Mouse (Mus musculus): Measurements from ENCODE around the gene Tbx2.

The Tbx2 gene

DNA sequence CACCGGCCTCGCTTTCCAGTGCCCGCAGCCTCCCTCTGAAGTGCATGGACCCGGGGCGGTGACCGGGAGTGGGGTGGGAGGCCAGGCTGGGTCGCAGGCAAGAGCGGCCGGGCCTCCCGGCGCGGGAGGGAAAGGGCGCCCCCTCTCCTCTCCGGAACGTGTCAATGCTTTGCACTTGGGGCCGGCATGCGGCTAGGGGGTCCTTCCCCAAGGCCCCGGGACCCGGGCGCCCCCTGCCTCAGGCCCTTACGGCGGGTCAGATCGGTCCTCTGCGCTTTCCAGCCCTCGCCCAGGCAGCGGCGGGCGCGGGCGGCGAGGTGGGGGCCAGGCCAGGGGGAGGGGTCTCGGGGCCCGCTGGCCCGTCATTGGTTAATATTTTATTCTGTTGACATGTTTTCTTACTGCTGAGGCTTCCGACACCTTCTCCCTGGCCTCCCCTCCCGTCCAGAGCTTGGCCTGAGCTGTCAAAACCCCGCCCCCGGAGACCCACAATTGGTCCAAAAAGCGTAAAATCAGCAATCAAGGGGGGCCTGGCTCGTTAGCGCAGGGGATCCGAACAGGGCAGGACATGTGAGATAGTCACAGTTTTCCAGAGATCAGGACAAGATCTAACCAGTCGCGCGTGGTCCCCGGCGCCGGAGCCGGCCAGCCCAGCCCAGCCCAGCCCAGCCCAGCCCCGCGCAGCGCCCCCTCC is at the start of gene Tbx2:
Tbx2 (plus strand) TSS at position 321 of the 694 bp plus-strand sequence.
- DNase-seq: no peak

DNA sequence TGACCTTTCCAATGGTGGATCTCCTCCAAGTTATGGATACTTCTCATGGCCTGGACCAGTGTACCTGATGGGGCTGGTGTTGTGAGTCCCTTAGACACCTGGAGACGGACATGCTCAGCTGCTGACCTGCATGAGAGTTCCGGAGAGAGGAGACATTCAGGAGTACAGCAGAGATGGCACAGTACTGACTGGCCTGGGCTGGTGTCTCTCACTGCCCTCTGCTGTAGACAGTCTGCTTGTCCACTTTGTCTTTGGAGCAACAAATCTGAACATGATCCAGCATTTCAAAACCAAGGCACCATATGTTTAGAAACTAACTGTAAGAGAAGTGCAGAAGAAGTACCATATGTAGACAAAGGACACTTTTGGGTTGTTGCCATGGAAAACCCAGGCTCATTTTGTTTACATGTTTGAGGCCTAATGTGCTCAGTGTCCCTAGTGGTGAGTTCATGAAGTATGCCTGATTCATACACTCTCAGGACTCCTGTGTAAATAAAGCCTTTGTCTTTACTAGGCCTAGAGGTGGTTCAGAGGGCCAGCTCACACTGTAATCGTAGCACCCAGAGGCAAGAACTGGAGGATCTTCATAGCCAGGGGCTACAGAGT is 46.1 kb upstream of the Tbx2 start:
- no peak for DNase-seq

DNA sequence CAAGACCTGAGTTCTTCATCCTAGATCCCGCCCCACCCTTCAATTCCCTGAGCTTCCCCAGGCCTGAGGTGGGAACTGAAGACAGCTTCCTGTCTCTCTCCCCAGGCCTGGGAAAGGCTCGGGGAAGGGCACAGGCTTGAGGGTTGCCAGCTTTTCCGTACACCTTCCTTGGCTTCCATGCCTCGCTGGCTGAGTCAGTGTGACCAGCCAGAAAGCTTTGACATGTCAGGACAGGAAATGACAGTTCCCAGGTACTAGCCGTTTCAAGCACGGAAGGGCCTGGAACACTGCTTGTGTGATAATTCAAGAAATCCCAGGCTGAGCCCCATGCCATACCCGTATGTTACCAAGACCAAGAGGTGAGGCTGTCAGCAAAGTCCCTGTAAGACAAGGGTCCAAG is 42.6 kb upstream of the Tbx2 start:
- DNase-seq: no peak

DNA sequence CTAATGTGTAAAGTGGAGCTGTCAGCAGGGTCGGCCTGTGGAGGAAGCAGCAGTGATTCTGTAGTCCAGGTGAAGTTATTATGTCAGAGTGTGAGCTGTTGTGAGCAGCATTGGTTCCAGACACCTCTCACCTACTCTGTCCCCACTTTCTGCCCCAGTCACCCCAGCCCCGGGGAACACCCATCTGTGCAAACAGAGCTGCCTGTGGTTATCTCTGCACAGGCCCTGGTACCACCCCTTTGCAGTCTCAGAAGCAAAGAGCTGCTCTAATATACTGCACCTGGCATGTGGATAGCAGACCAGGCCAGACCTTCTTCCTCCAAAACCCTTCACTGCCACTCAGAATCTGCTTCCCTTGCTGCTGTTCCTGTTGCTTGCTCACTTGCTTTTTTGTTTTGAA is 42.1 kb upstream of the Tbx2 start:
- no peak for DNase-seq

DNA sequence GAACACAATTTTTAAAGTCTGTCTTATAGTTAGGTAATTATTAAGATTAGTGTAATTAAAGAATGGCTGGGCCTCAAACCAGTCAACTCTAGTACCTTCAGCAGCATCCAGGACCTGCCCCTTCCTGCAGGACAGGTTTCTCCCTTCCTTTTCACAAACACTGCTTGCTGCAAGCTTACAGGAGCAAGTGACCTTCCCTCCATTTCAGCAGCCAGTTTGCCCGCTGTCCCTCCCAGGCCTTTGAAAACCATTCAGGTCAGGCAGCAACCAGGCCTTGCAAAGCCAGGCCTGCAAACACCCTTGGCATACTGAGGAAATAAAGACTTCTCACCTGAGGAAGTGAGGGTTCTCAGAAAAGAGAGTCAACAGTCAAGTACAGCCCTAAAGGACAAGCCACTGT is 41.1 kb upstream of the Tbx2 start:
- DNase-seq: no peak

DNA sequence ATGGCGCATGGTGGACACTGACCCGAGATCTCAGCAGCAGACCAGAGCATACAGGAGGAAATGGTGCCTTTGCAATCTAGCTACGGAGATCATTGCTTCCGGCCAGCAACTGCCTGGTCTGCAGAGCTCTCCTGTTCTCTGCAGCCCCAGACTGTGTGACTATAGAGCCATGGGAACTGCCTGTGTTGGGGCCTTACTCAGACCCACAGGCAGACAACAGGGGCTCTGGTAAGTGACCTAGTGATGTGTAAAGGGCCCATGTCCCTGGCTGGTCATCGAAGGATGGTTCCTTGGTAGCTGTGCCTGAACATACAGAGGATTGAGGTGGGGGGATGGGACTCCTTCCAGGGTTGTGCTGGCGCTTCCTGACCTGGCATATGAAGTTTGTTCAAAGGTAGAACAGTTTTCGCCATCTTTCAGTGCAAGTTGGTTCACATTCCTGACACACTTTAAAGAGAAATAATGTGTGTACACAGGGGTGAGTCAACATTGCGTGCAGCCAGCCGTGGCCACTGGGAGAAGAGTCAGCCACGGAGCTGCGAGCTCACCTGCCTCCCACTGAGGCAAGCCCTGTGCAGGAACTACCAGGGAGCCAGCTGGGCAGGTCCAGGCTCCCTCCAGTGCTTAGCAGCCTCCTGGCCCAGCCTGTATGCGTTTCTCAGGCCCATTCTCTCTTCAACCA is 39.7 kb upstream of the Tbx2 start:
- no peak for DNase-seq

DNA sequence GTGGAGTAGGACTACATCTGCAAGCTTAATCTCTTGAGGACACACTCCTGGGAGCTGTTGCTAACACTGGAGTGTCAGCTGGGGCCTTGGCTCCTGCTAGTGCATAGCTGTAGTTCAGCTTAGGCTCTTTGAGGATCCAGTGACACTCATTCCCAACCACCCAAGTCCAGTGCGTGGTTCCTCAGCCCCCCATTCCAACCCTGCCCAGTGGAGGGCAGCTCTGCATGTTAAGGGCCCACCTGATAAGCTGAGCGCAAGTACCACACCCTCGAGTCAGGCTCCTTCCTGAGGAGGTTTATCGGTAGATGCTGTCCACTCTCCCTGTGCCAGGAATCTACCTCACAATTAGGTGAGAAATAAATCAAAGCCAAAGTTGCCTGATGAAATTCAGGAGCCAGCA is 32.9 kb upstream of the Tbx2 start:
- DNase-seq: no peak

DNA sequence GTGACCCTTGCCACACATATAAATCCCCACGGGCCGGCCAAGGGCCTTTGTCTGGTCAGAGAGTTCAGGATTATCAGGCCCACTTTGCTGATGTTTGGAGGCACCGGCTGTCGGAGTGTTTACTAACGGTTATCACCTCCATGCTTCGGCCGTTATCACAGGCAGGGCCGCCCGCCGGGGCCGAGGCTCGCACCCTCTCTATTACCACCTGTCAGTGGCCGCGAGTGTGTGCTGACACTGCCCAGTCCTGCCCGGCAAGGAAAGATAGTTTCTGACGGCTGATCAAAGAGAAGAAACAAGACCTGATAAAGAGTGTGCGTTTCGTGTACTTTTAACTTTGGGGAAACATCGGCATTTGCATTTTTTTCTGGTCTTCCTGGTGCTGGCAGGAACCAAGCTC is 32.5 kb upstream of the Tbx2 start:
- DNase-seq: no peak

DNA sequence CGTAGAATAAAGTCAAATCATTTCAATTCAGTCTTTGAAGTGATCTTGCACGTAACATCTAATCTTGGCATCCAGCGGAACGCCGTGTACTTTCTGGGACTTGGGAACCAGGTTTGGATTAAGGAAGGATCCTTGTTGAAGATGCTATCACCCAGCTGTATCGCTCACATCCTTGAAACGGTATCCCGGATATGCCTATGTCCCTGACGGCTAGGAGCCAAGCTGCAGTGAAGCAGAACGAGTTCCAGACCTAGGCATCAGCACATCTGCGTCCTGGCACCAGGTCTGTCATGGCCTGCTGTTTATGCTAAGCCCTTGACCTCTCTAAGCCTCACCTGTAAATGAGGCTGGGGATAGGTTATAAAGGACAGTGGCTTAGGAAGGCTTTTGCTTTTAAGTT is 32.0 kb upstream of the Tbx2 start:
- no peak for DNase-seq

DNA sequence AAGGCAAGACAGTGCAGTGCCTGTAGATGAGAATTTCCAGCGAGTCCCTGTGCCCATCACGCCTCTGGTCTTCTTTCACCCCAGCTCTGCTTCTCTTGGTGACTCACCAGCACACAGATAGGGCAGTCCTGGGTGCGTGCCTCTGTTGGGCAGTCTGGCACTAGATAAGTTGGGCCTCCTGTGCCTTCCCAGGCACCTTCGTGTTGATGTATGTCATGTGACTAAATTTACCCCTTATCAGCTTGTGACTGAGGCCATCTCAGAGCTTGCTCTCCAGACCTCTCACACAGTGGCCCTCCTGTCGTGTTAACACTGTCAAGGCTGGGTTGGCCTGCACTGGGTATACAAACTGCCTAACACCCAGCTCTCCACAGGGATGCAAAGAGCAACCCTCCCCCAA is 28.3 kb upstream of the Tbx2 start:
- DNase-seq: no peak

DNA sequence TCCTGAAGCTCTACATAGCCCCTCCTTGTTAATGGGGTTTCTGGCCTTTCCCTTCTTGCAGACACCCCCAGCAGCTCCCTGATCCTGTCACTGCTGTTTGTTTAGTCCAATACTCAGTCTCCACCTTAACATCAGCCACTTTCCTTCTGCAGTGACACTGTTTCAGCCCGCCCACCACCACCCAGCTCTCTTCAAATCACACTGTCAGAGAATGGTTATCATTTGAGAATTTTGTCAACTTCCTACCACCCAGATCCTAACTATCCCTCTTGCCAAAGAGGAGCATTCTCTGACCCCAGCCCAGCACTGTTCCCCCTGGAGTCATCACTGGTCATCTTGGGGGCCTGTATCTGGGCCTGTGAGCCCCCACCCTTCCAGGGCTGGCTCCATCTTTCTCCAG is 26.6 kb upstream of the Tbx2 start:
- no peak for DNase-seq

DNA sequence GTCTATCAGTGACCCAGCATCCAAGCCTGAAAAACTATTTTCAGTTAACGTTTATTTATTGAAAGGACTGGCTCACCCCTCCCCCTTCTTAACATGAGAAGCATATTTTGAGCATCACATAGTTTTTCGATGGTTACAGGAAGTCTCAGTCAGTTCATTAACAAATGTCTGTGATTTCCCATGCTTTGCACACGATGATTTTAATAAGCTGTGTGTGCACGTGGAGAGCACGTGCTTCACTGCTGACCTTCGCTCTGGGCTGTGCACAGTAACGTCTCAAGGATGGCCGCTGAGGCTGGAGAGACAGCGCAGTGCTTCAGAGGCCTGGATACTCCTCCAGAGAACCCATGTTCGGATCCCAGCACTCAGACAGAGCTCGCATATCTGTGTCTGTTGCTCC is 25.0 kb upstream of the Tbx2 start:
- DNase-seq: no peak

DNA sequence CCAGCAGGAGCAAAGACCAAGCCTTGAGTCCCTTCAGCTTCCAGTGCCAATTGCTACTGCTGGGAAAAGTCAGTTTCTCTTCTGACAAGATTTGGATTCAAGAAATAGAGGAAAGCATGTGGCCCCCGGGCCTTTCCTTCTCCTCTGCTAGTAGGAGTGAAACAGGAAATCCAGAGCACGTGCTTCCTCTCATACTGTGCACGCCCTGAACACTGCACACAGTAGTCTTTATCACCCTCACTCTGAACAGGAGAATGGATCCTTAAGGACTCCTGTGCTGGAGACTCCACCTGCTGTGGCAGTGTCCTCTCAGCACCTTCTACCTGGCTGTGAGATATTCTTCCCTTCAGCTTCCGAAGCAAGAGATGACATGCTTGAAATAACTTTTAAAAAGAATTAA is 21.1 kb upstream of the Tbx2 start:
- no peak for DNase-seq

DNA sequence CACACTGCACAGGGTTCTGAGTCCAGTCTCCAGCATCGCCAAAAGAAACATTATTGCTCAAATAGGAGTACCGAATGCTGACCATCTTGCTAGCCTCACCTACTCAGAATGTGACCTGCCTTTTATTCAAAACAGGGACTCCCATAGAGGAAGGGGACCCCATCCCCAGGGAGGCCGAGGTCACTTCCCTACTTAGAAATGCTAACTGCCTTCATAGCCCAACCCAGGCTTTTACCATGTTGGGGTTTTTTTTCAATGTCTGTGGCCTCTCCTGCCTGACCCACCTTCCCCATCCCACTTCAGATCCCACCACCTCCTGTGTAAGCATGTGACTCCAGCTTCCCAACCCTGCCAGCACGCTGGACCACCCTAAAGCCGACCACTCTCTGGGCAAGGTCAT is 20.7 kb upstream of the Tbx2 start:
- DNase-seq: no peak

DNA sequence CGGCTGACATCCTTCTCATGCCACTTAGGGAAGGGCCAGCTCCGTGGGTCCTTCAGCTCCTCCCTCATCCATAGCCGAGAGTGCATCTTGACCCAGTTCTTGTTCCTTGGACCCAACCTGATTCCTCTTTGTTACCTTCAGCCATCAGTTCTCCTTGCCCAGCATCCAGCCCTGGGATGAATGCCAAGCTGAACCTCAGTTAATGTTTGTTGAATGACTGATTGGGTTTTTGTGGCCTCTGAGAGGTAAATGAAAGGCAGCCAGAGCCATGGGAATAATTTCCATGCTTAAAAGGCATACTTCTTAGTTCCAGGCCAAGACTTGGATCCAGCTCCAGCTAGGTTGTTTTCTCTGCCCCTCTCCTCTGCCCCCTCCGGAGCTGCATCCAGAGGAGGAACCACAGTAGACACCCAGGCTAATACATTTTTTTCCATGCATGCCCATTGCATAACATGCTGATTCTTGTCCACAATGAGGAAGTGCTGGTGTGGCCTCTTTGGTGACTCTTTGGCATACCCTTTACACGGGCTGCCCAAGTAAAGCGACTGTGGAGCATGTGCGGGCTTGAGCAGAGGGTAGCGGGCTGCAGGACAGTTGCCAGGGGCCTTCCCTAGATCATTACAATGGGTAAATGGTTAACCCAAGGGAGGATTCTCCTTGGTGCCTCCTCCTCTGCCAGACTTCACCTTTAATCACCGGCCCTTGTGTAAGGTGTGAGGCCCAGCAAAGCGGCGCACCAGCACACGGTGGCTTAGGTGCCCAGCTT is 20.0 kb upstream of the Tbx2 start:
- DNase-seq: no peak

DNA sequence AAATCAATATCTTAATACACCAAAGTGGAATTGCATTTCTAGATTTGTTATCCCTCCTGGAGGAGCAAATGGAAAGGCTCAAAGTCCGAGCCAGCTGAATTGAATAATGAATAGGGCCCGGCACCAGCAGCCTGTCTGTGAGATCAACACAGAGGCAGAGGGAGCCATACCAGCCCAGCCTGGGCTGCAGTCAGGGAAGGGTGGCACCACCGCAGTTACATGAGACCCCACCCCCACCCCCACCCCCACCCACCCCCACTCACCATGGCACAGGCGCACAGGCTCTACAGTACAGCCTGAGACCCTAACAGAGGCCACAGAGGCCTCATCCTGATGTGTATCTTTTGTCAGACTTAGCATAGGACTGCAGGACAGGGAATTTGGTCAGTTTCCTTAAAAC is 17.7 kb upstream of the Tbx2 start:
- no peak for DNase-seq

DNA sequence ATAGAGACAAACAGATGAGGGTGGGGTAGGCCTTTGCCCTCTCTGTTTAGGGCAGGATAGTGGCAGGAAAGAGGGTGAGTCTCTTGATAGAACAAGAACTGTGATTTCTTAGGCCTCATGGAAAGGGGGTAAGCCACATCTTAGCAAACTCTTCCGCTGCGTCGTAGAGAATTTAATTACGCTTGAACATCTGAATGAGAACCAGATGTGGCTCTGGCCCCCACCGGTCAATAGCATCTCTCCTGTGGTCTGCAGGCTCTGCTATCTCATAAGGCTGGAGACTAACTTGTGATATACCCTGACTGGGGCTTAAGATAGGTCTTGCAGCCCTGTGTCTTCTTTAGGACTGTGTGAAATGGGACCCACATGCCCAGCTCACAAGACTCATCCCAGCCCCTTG is 15.9 kb upstream of the Tbx2 start:
- no peak for DNase-seq

DNA sequence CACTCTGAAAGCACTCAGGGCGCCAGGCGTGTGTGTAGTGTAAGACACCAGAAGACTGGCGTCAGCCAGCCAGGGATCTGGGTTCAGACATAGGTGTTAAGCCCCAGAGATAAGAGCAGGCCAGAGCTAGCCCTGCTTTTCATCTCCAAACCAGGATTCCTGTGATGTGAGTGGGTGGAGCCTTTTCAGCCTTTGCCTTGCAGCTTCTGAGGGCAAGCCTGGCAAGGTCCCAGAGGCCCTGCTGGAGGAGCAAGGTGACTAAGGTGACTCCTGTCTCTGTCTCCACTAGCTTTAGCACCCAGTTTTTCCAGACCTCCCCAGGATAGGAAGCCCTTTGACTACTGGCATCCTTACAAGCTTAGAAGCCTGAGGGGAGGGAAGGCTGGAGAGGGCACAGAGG is 13.9 kb upstream of the Tbx2 start:
- no peak for DNase-seq

DNA sequence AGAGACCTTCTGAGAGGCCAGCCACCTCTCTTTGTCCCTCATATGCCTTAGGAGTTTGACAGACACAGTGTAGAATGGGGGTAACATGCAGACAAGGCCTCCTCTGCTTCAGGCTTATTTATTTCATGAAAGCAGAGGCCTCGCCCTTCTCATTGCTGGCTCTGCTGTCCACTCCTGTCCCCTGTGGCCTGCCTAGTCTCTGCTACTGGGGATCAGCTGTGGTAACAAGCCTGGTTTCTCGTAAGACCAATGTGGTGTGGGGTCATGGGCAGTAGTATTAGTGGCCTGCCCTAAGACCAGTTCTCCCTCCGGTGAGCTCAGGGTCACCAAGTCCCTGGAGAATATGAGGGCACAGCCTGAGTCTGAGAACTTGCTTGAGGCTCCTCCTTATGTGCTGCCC is 11.4 kb upstream of the Tbx2 start:
- DNase-seq: no peak

DNA sequence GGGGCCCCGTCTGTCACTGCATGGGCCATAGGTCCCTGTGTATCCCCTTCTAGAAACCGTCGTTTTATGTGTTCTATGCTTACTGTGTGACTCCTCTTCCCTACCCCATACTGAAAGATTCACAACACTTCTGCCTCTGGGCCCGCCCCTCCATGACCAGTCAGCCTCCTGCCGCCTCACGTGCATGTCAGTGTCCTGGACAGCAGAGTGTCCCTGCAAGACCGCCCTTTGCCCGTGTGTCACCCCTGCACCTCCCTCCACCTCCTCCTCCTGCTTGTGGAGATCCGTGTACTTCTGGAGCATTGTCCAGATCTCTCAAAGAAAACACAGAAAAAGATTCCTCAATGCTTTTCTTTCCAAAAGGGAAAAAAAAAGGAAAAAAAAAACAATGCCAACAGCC is 10.7 kb upstream of the Tbx2 start:
- DNase-seq: no peak

DNA sequence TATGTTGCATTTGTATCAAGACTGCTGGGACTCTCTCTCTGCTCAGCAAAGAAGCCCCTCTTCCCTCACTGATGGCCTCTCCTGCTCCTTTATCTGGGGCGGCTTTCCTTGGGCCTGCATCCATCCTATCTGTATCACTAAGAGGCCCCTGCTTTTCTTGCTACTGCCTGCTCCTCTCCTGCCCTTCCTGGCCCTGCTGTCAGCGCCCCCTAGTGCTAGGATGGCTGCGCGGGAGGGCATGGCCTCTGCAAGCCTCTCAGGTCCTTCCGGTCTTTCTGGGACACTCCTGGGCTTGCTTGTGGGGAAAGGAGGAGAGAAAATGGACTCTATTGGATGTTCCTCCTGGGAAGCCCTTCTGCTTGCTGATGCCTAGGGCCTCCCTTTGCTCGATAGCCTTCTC is 9.2 kb upstream of the Tbx2 start:
- DNase-seq: peak; percentile 82

DNA sequence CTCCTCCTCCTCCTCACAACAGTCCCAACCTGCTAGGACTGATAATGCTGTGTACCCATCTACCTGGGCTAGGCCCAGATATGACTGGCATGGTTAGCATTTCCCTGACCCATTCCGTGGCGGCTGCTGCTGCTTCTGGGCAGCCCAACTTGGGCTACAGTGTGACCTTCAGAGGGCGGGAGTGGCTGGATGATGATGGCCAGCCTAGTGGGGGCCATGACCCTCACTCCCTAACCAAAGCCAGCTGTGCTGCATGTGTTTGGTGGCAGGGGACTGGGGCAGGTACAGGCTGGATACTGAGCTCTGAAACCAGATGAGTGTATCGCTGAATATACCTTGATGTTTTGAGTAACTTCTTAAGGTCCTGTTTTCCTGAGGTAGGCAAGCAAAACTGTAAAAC is 8.6 kb upstream of the Tbx2 start:
- no peak for DNase-seq

DNA sequence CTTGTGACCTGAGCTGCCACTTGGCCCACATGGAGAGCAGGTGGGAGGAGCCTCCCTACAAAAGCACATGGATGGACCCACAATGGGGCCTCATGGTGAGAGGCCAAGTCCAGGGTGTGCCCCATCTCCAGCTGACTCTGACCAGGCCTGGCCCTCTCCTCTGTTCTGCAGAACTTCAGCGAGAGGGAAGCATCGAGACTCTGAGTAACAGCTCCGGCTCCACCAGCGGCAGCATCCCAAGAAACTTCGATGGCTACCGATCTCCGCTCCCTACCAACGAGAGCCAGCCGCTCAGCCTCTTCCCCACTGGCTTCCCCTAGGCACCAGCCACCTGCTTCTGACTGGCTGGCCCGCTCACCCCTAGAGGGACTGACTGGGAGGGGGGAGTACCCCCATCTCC is 7.3 kb upstream of the Tbx2 start:
- DNase-seq: no peak

DNA sequence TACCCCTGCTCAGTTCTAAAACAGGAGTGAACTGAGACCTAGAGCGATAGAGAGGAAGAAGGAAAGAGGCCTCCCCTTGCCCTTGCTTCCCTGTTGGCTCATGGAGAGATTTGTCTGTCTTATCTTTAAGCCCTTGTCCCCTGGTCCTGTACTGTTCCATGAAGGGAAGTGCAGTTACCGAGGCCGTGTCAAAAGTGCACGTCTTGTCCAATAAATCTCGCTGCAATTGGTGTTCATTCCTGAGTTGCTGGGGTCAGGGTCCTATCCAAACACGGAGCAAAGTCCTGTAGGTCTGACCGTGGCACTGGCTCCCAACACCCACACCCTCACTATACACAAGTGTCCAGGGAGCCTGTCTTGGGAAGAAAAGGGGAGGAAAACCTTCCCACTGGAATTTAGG is 6.5 kb upstream of the Tbx2 start:
- no peak for DNase-seq
